Mouse (Mus musculus): Measurements from ENCODE around the gene Lrrc8e. TPM values are rescaled to one million over a fixed set of nuclear protein-coding genes. Genes with fewer than 3 reads are reported as not detected.

Lrrc8e gene
- total and polyA plus RNA-seq, 3 experiments: 0.25 TPM; not detected in 2

- peaks cover 2% of the 10 kb centered on the region for H3K9me3 ChIP-seq (replicated peaks; ENCODE audit: low read length)
- H3K9ac ChIP-seq (ENCODE audit: insufficient read depth, low read depth): peak overlapping the region; percentile 28; the same call in 1 of the 2 replicates
- in situ Hi-C loops (cut with MboI; ENCODE audit: low pct_ligation_motif_present, low pct_unique_long_range_greater_than_20kb, low sequenced_read_pairs) (no loop called here), dilution Hi-C loops (cut with MboI; ENCODE audit: extremely low pct_ligation_motif_present, extremely low pct_unique_long_range_greater_than_20kb, low sequenced_read_pairs) (no loop called here)
- no peaks in the 10 kb centered on the region for H3K79me2 ChIP-seq (replicated peaks; ENCODE audit: control insufficient read depth, extremely low read depth, insufficient read depth, poor library complexity, severe bottlenecking)
- H3K27me3 ChIP-seq (replicated peaks): no peaks in the 10 kb centered on the region
- H3K27ac ChIP-seq (ENCODE audit: insufficient read depth, low read depth): no peak overlapping the region
- H3K4me2 ChIP-seq (ENCODE audit: insufficient read depth, low read depth, poor library complexity, severe bottlenecking): peak overlapping the region; percentile 92
- H3K36me3 ChIP-seq (replicated peaks in 1 of 2; ENCODE audit: control insufficient read depth in 1 of 2, insufficient read depth in 1 of 2, low read length in 1 of 2): peaks cover 0 to 2% of the 10 kb centered on the region in 2 experiments
- H3K4me3 ChIP-seq (replicated peaks in 1 of 3; ENCODE audit: low read depth in 2 of 3, low read length in 2 of 3, poor library complexity in 1 of 3): peak overlapping the region; percentile 43 to 52 (median 50)
- peak; percentile 83 for DNase-seq (ENCODE audit: extremely low read depth)
- TF ChIP-seq ELF1 (IDR thresholded peaks at IDR 0.05; ENCODE audit: low read depth, low read length): 0 out of 2 replicates have a peak, but pooled peaks have one; percentile 34
- 0 out of 2 replicates have a peak, but pooled peaks have one; percentile 19 for TF ChIP-seq TBP (conservative IDR thresholded peaks at IDR 0.05; ENCODE audit: low read depth, low read length)
- peak; percentile 63; the same call in 1 of the 2 replicates for TF ChIP-seq MXI1 (IDR thresholded peaks at IDR 0.05; ENCODE audit: low read depth, low read length)
- no peak for TF ChIP-seq SIN3A (IDR thresholded peaks at IDR 0.05; ENCODE audit: low read length)
- peaks cover 7 to 19% of the 10 kb centered on the region in 2 experiments for H3K4me1 ChIP-seq (ENCODE audit: control insufficient read depth in 1 of 2, insufficient read depth in 2 of 2)
Measured at GRCm38 (mm10) chr8:4214006-4214980, 12.3 kb upstream of the Lrrc8e start.

GRCm38 (mm10) chr8:4216296-4216695 lies 10.3 kb upstream of the Lrrc8e start:
- peaks cover 7 to 19% of the 10 kb centered on the region in 2 experiments for H3K4me1 ChIP-seq (ENCODE audit: control insufficient read depth in 1 of 2, insufficient read depth in 2 of 2)
- no peak overlapping the region for H3K4me2 ChIP-seq (ENCODE audit: insufficient read depth, low read depth, poor library complexity, severe bottlenecking)
- in situ Hi-C loops (cut with MboI; ENCODE audit: low pct_ligation_motif_present, low pct_unique_long_range_greater_than_20kb, low sequenced_read_pairs): no loop called here

GRCm38 (mm10) chr8:4216791-4217621 lies 9.6 kb upstream of the Lrrc8e start, which contains the start of gene Prr36:
TSS of gene Prr36 (minus strand) at chr8:4217459.
- Histone ChIP-seq H3K36me3 (replicated peaks in 1 of 2; ENCODE audit: control insufficient read depth in 1 of 2, insufficient read depth in 1 of 2, low read length in 1 of 2) (no peaks in the 10 kb centered on the region), H3K9ac (ENCODE audit: insufficient read depth, low read depth) (no peak within 1 kb of the TSS), H3K4me3 (replicated peaks in 1 of 3; ENCODE audit: low read depth in 2 of 3, low read length in 2 of 3, poor library complexity in 1 of 3) (no peak within 1 kb of the TSS), H3K27ac (ENCODE audit: insufficient read depth, low read depth) (no peak within 1 kb of the TSS), H3K27me3 (replicated peaks) (no peaks in the 10 kb centered on the region), H3K4me1 (ENCODE audit: control insufficient read depth in 1 of 2, insufficient read depth in 2 of 2) (peaks cover 7 to 19% of the 10 kb centered on the region in 2 experiments), H3K79me2 (replicated peaks; ENCODE audit: control insufficient read depth, extremely low read depth, insufficient read depth, poor library complexity, severe bottlenecking) (no peaks in the 10 kb centered on the region), H3K4me2 (ENCODE audit: insufficient read depth, low read depth, poor library complexity, severe bottlenecking) (no peak within 1 kb of the TSS), H3K9me3 (replicated peaks; ENCODE audit: low read length) (no peaks in the 10 kb centered on the region)
- in situ Hi-C loops (cut with MboI; ENCODE audit: low pct_ligation_motif_present, low pct_unique_long_range_greater_than_20kb, low sequenced_read_pairs) (no loop called here), dilution Hi-C loops (cut with MboI; ENCODE audit: extremely low pct_ligation_motif_present, extremely low pct_unique_long_range_greater_than_20kb, low sequenced_read_pairs) (no loop called here)
- TF ChIP-seq NRF1 (IDR thresholded peaks at IDR 0.05; ENCODE audit: low read depth, low read length): no peak
- no peak for TF ChIP-seq USF2 (conservative IDR thresholded peaks at IDR 0.05; ENCODE audit: low read depth, low read length)
- no peak for TF ChIP-seq PAX5 (IDR thresholded peaks at IDR 0.05; ENCODE audit: low read length)
- no peak for TF ChIP-seq JUND (conservative IDR thresholded peaks at IDR 0.05; ENCODE audit: low read depth, low read length)
- TF ChIP-seq ELF1 (IDR thresholded peaks at IDR 0.05; ENCODE audit: low read depth, low read length): no peak
- no peak for TF ChIP-seq MAFK (IDR thresholded peaks at IDR 0.05; ENCODE audit: insufficient replicate concordance, low read length)
- no peak for TF ChIP-seq IRF4 (IDR thresholded peaks at IDR 0.05; ENCODE audit: low read depth, low read length)
- no peak for TF ChIP-seq UBTF (IDR thresholded peaks at IDR 0.05; ENCODE audit: low read depth, low read length)
- no peak for TF ChIP-seq POLR2A (IDR thresholded peaks at IDR 0.05; ENCODE audit: low read depth, low read length)
- no peak for TF ChIP-seq NELFE (IDR thresholded peaks at IDR 0.05; ENCODE audit: low read depth, low read length)
- DNase-seq (ENCODE audit: extremely low read depth): no peak

More at GRCm38 (mm10) chr8:4216296-4216695, 10.3 kb upstream of the Lrrc8e start:
- no peaks in the 10 kb centered on the region for H3K36me3 ChIP-seq (replicated peaks in 1 of 2; ENCODE audit: control insufficient read depth in 1 of 2, insufficient read depth in 1 of 2, low read length in 1 of 2)
- no peak overlapping the region for H3K4me3 ChIP-seq (replicated peaks in 1 of 3; ENCODE audit: low read depth in 2 of 3, low read length in 2 of 3, poor library complexity in 1 of 3)
- no peaks in the 10 kb centered on the region for H3K27me3 ChIP-seq (replicated peaks)
- no peak overlapping the region for H3K9ac ChIP-seq (ENCODE audit: insufficient read depth, low read depth)
- no peak for TF ChIP-seq MAFK (IDR thresholded peaks at IDR 0.05; ENCODE audit: insufficient replicate concordance, low read length)
- no peak for TF ChIP-seq GABPA (IDR thresholded peaks at IDR 0.05; ENCODE audit: insufficient replicate concordance, low read depth, low read length)
- no peak for TF ChIP-seq TBP (conservative IDR thresholded peaks at IDR 0.05; ENCODE audit: low read depth, low read length)
- no peak for TF ChIP-seq SMC3 (IDR thresholded peaks at IDR 0.05; ENCODE audit: low read depth, low read length)
- no peak for TF ChIP-seq CHD2 (IDR thresholded peaks at IDR 0.05; ENCODE audit: low read length)
- no peaks in the 10 kb centered on the region for H3K9me3 ChIP-seq (replicated peaks; ENCODE audit: low read length)
- no peaks in the 10 kb centered on the region for H3K79me2 ChIP-seq (replicated peaks; ENCODE audit: control insufficient read depth, extremely low read depth, insufficient read depth, poor library complexity, severe bottlenecking)
- DNase-seq (ENCODE audit: extremely low read depth): no peak
- no peak overlapping the region for H3K27ac ChIP-seq (ENCODE audit: insufficient read depth, low read depth)
- dilution Hi-C loops (cut with MboI; ENCODE audit: extremely low pct_ligation_motif_present, extremely low pct_unique_long_range_greater_than_20kb, low sequenced_read_pairs): no loop called here

Measured in CH12.LX (cell line).